Mouse (Mus musculus) frontal cortex, postnatal 36 days (tissue): ENCODE measurements around the gene Cdca3.

Experiments used
- DNase-seq, 2 experiments: peaks; one replicate each; pipeline ENCODE4 v3.0.0; 2022; ENCODE audit warnings: low spot score in 2 of 2

Gene Cdca3

GRCm38 (mm10) chr6:124834512-124835081 lies 5.2 kb downstream of the Cdca3 start:
- DNase-seq, result no peak

- no peak for DNase-seq
Measured at GRCm38 (mm10) chr6:124835531-124835930, 6.2 kb downstream of the Cdca3 start.

- no peak for DNase-seq
Measured at GRCm38 (mm10) chr6:124836411-124836810, 7.1 kb downstream of the Cdca3 start.

DNA sequence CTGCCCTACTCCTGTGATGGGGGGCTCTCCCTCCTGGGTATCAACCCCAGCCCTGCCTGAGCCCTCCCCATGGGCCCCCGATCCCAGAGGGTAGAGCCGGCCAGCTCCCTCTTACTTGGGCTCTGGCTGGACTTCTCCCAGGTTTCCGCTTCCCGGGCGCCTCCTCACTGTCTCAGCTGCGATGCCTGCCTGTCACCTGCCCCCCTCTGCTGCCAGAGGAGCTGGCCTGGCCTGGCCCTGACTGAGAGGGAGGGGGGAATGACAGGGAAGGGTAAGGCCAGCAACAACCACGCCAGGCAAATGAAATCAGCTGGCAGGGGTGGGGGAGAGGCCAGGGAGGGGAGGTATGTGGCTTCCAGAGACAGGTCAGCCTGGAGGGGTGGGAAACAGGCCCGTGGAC lies 10.5 kb downstream of the Cdca3 start:
- no peak for DNase-seq

DNA sequence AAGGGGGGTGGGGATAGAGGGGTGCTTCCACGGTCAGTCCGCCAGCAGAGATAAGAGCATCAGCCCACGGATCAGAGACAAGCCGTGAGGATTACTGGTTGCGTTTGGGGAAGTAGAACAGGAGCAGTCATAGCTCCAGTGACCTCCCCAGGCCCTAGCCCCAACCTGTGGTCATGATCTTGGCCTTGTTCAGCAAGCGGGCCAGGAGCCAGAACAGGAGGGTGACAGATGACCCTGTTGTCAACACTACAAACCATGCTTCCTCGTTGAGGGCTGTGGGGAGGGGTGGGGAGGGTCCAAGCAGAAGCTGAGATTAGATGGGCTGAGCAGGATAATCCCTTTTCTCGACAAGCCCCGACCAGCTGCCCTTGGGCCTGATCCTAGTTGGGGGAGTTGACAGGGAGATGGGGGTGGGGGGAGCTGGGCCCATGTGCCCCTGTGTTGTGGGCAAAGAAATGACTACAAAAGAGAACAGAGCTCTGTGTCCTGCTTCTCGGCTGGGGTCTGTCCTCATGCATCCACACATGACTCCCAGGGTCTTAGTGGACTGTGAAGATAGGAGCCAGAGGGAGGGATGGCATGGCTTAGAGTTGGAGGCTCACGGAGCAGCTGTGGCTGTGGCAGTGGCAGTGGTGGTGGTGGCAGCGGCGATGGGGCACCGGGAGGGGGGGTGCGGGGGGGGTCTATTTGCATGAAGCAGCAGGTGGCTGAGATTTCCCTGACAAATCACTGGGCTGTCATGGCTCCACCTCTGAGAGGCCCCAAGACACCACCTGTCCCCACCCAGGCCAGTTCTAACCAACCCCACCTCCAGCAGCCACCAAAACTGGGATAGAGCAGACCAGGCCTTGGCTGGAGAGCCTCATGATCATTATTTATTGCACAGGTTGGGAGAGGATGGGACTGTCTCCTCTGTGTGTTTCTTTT lies 11.2 kb downstream of the Cdca3 start, which contains the start of gene Gnb3:
Gene Gnb3, minus strand, starts transcription at position 35 of the 927 bp plus-strand sequence.
- DNase-seq, result no peak

DNA sequence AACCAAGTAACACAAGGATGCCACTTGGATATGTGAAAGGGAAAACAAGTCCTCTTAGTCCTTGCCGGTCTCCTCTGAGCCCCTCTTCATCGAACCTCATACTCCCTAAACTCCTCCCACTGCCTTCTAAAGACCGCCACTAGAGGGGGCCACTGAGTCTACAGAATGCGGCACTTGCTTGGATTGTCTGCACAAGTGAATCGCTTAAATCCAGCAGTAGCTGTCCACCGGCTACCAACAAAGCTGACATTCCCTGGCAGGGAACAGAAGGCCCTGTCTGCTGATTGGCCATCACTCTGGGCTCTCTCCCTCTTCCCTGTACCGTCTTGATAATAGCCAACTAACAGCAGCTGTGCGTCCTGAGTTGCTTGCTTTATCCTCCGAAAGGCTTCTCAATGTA lies 18.0 kb downstream of the Cdca3 start:
- peak; percentile 93 to 95 for DNase-seq

DNA sequence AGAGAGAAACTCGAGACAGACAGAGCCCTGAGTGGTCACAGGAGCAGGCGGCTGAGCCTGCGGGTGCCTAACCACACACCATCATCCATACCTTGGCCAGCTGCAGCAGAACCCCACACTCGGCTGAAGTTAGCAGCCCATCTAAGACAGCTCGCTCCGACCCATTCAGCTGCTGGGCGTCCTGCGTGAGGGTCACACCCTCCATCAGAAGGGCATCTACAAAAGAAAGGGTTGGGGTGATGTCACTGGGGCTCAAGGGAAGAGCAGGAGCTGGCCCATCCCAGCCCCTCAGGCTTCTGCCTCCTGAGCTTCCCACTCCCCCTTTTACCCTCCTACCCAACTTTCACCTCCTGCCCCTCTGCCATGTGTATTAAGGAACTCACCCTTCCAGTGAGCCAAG lies 21.2 kb downstream of the Cdca3 start:
- DNase-seq, result no peak

DNA sequence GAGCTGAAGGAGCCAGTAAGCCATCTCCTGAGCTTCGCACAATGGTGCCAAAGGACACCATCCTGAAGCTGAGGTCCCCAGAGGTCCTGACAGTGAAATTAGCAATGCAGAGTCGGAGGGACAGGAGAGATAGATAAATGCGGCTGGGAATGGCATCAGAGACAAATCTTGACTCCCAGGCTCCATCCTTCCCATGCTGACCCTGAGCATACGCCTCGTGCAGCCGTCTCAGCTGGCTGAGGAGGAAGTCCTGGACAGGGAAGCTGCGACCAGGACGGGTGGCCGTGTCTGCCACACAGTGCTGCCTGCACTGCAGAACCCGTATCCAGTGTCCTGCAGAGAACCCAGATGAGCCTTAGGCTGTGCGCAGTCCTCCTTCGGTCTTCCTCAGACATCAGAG lies 25.3 kb downstream of the Cdca3 start:
- DNase-seq, result no peak

- peak; percentile 42 to 56 for DNase-seq
Measured at GRCm38 (mm10) chr6:124856321-124856720, 27.0 kb downstream of the Cdca3 start.

DNA sequence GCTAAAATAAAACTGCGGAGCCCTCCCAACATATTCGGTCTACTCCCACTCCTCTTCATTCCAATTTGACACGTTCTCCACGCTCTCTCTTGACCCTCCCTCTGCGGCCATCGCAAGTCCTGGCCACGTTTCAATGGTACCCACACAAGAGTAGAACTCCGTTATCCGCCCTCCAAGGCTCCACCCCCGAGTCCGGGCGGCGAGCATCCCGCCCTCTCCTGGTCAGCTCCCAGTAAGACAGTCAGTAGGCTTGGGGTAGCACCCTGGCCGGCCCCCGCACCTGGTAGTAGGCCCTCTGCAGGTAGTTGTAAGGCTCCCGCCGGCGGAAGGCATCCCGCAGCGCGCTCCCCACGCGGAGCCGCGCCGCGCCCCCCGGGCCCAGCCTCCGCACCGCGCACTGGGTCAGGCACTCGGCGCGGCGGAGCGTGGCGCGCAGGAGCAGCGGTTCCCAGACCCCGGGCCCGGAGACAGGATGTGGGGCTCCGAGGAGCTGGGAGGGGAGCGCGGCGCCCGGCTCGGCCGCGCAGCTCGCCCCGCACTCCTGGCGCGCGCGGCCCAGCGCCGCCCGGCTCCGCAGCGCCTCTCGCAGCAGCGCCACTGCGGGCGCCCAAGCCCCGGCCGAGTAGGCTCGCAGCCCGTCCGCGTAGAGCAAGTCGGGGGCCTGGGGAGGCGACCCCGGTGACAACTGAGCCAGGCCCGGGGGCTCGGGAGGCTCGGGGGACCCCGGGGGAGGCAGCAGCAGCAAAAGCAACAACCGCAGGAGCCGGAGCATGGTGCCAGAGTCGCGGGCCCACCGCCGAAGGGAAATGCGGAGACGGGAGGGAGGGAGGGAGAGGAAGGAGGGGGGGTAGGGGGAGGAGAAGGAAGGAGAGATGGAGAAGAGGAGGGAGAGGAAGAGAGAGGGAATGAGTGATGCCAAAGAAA lies 27.8 kb downstream of the Cdca3 start, which contains the start of gene P3h3:
Gene P3h3, minus strand, starts transcription at position 837 of the 924 bp plus-strand sequence.
- peak; percentile 84 to 87 for DNase-seq

DNA sequence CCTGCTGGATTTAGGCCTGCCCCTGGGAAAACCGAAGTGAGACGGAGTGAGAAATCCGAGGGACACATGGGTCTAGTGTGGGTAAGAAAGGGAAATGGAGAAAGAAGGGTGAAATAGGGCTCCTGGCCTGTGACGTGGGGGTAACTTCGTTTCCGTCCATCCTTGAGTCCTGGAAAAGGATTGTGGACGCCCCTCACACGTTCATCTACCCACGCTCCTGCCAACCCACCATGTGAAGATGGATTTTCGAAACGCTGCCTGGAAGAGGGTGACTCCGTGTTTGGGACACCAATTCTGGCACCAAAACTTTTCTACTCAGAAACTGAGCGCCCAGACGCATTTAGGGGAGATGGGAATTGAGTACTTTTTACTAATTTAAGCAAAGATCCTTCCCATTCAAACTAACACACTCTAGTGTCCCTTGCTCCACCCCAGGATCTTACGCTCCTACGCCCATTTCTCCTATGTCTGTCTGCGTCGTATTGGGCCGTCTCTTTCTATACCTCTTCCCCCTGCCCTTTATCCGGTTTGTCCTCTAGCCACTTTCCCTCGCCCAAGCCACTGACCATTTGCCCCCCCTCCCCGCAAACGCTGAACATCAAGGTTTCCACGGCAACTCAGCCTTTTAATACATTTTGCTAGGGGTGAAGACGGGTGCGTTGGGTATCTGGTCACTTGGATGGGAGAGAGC lies 28.6 kb downstream of the Cdca3 start:
- peak; percentile 30 to 38 for DNase-seq

GRCm38 (mm10) chr6:124858561-124859318 lies 29.4 kb downstream of the Cdca3 start:
- no peak for DNase-seq

DNA sequence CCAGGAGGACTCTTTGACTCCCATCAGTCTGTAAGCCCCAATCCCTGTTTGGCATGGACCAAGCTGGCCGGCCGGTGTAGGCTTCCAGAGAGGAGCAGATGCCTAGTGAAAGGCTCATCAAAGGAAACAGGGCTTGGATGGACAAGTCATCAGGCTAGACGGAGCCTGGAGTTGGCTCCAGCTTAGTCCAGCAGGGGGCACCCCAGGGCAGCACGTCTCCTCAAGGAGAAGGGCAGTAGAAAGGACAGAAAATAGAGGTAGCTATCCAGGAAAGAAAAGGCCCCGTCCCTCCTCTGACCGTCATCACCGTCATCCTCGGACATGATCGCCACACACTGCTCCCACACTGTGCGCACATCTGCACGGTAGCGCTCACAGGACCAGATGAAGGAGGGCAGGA lies 30.4 kb downstream of the Cdca3 start:
- DNase-seq, result peak; percentile 90 to 92

DNA sequence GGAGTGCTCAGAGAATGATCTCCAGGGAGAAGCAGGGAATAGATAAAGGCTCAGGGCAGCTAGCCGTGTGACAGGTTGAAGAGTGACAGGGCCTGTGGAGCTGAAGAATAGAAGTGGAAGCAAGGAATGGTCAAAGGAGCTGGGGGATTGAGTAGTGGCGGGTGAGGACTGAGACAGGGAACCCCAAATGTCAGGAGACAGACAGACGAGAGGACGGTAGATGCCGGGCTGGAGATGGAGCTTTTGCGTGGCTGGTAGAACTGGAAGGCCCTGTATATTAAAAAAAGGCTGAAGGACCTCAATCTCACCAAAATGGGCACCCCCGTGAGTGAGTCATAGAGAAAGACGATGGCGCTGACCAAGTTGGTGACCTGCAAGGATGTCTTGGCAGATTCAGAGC lies 31.2 kb downstream of the Cdca3 start:
- DNase-seq, result peak in 1 of 2 experiments; percentile 29

GRCm38 (mm10) chr6:124861266-124861665 lies 31.9 kb downstream of the Cdca3 start:
- peak in 1 of 2 experiments; percentile 31 for DNase-seq

GRCm38 (mm10) chr6:124861802-124862201 lies 32.5 kb downstream of the Cdca3 start:
- DNase-seq, result no peak

GRCm38 (mm10) chr6:124862406-124863124 lies 33.2 kb downstream of the Cdca3 start:
- peak; percentile 30 to 41 for DNase-seq

- DNase-seq, result peak; percentile 16 to 34
Measured at GRCm38 (mm10) chr6:124863125-124863657, 33.8 kb downstream of the Cdca3 start.

DNA sequence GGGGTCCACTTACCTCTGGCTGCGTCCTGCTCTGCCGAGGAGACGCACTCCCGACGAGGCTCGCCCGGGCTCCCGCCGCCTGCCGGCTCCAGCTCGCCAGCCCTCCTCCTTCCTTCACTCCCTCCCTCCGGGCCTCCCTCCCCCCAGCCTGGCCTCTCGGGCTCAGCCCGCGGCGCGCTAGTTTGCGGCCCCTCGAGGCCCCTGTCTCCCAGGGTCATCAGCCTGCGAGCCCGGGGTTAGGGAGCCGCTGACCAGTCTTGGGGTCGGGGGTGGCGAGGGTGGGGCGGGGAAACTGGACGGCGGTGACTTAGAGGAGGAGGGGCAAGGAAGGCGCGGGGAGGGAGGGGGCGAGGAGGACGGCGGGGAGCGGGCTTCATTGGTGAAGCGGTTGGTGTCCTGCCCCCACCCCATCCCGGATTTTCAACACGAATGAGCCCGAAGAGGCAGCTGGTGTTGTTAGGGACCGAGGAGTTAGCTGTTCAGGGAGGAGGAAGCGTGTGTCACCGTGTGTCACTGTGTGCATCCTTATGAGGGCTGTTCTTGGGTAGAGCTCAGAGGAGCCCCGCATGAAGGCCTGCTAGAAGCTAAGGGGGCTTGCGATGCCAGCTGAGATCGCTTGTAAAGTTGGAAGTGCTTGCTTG lies 34.4 kb downstream of the Cdca3 start, which contains the start of gene Gpr162:
Gene Gpr162, minus strand, starts transcription at position 326 of the 641 bp plus-strand sequence.
- DNase-seq, result peak; percentile 73 to 75
